Mouse (Mus musculus) induced T-regulatory cell, adult 2 months (primary cell): ENCODE results near the gene Grm1.

Source experiments
- DNase-seq: peaks from one replicate; pipeline ENCODE4 v3.0.0-alpha.2; 2012; ENCODE audit warnings: low read depth

The Grm1 gene

GRCm38 (mm10) chr10:10831141-10831540, 251.0 kb downstream of the Grm1 start:
- DNase-seq, result no peak

GRCm38 (mm10) chr10:10827308-10827707, 254.8 kb downstream of the Grm1 start:
- DNase-seq, result no peak

GRCm38 (mm10) chr10:10818061-10818460, 264.1 kb downstream of the Grm1 start:
- no peak for DNase-seq

GRCm38 (mm10) chr10:10814631-10815216, 267.4 kb downstream of the Grm1 start:
- no peak for DNase-seq

GRCm38 (mm10) chr10:10812750-10813711, 269.1 kb downstream of the Grm1 start:
- no peak for DNase-seq

GRCm38 (mm10) chr10:10809777-10810176, 272.4 kb downstream of the Grm1 start:
- no peak for DNase-seq

- DNase-seq, result no peak
Observed at GRCm38 (mm10) chr10:10795321-10795720, 286.8 kb downstream of the Grm1 start.

- DNase-seq, result no peak
Observed at GRCm38 (mm10) chr10:10790458-10790857, 291.7 kb downstream of the Grm1 start.

GRCm38 (mm10) chr10:10789967-10790366, 292.2 kb downstream of the Grm1 start:
- DNase-seq, result no peak

GRCm38 (mm10) chr10:10787906-10788416, 294.2 kb downstream of the Grm1 start:
- DNase-seq, result no peak

- DNase-seq, result no peak
Observed at GRCm38 (mm10) chr10:10785122-10785521, 297.0 kb downstream of the Grm1 start.

GRCm38 (mm10) chr10:10774827-10775226, 307.3 kb downstream of the Grm1 start:
- no peak for DNase-seq

GRCm38 (mm10) chr10:10763015-10763414, 319.1 kb downstream of the Grm1 start:
- no peak for DNase-seq

- DNase-seq, result no peak
Observed at GRCm38 (mm10) chr10:10761274-10761673, 320.9 kb downstream of the Grm1 start.

- DNase-seq, result no peak
Observed at GRCm38 (mm10) chr10:10760801-10761200, 321.4 kb downstream of the Grm1 start.

- no peak for DNase-seq
Observed at GRCm38 (mm10) chr10:10751033-10751432, 331.1 kb downstream of the Grm1 start.

GRCm38 (mm10) chr10:10744097-10744496, 338.1 kb downstream of the Grm1 start:
- no peak for DNase-seq

GRCm38 (mm10) chr10:10742172-10742571, 340.0 kb downstream of the Grm1 start:
- no peak for DNase-seq

- DNase-seq, result no peak
Observed at GRCm38 (mm10) chr10:10741314-10741713, 340.8 kb downstream of the Grm1 start.

GRCm38 (mm10) chr10:10740729-10741128, 341.4 kb downstream of the Grm1 start:
- DNase-seq, result no peak

GRCm38 (mm10) chr10:10737041-10737681, 345.0 kb downstream of the Grm1 start:
- DNase-seq, result no peak

- DNase-seq, result no peak
Observed at GRCm38 (mm10) chr10:10734561-10734960, 347.6 kb downstream of the Grm1 start.

GRCm38 (mm10) chr10:10733092-10733491, 349.1 kb downstream of the Grm1 start:
- no peak for DNase-seq
